Comparison of ENCODE assay signal across 17 mouse cellular contexts in the genomic region with DNA sequence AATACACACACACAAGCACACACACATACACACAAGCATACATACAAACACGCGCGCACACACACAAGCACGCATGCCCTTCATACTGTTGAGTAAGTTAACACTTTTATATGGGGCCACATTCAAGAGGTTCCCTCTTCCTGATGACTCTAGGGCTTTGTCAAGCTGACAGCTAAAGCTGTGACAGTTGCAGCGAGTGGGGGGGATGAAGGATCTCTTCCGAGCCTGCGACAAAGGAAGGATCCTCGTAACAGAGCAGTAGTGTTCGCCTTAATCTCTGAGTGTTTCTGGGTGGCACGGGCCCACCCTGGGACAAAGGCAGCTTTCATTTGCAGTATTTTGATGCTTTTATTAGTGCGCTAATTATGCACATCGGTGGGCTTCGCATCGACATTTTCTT.
A peak's percentile ranks its signal among the peaks of the same experiment; 100 is the strongest.
DNase-seq lines count a peak whose midpoint lies in the region; ATAC-seq lines count a peak whose summit lies in the region.
"Had no signal": no experiment of that assay in that cellular context is flagged by ENCODE, and none has a peak within 500 bp of the region (broad histone marks: within the 10 kb centered on the region; RNA-seq: fewer than 3 reads in every experiment).

No protein-coding gene starts in this region.

- peaks cover 5% of the 10 kb centered on the region for H3K36me3 ChIP-seq in embryonic facial prominence, embryonic 13.5 days
- peaks cover 18% of the 10 kb centered on the region for H3K36me3 ChIP-seq in embryonic facial prominence, embryonic 10.5 days (replicated peaks)
- no peaks in the 10 kb centered on the region for H3K36me3 ChIP-seq in forebrain, embryonic 14.5 days (ENCODE audit: control insufficient read depth, insufficient read depth, low read length)
- peaks cover under 1% of the 10 kb centered on the region; the same call in 1 of the 2 replicates for H3K36me3 ChIP-seq in hindbrain, embryonic 14.5 days (replicated peaks; ENCODE audit: control insufficient read depth, insufficient read depth)
- H3K36me3 ChIP-seq in midbrain, embryonic 15.5 days (replicated peaks): no peaks in the 10 kb centered on the region
- H3K36me3 ChIP-seq: heart, embryonic 15.5 days had no signal

- H3K27ac ChIP-seq in embryonic facial prominence, embryonic 13.5 days: no peak overlapping the region
- no peak overlapping the region for H3K27ac ChIP-seq in embryonic facial prominence, embryonic 10.5 days (replicated peaks)
- peak overlapping the region; percentile 59; the same call in 1 of the 2 replicates for H3K27ac ChIP-seq in forebrain, embryonic 14.5 days (ENCODE audit: low read depth, low read length)
- peak overlapping the region; percentile 49 for H3K27ac ChIP-seq in hindbrain, embryonic 14.5 days
- peak overlapping the region; percentile 53 for H3K27ac ChIP-seq in midbrain, embryonic 15.5 days
- H3K27ac ChIP-seq: heart, embryonic 15.5 days; kidney, postnatal 0 days; limb, embryonic 15.5 days had no signal

- peaks cover 27% of the 10 kb centered on the region for H3K4me1 ChIP-seq in embryonic facial prominence, embryonic 13.5 days
- H3K4me1 ChIP-seq in embryonic facial prominence, embryonic 10.5 days: peaks cover 44% of the 10 kb centered on the region
- H3K4me1 ChIP-seq in forebrain, embryonic 14.5 days (ENCODE audit: control insufficient read depth, insufficient read depth, low read length): peaks cover 19% of the 10 kb centered on the region; the same call in 1 of the 2 replicates
- peaks cover 44% of the 10 kb centered on the region for H3K4me1 ChIP-seq in hindbrain, embryonic 14.5 days (replicated peaks; ENCODE audit: control insufficient read depth, insufficient read depth, low read length)
- H3K4me1 ChIP-seq in midbrain, embryonic 15.5 days: peaks cover 49% of the 10 kb centered on the region

- H3K9ac ChIP-seq in embryonic facial prominence, embryonic 13.5 days: peak overlapping the region; percentile 6; the same call in 1 of the 2 replicates
- H3K9ac ChIP-seq in forebrain, embryonic 14.5 days (ENCODE audit: low read length): no peak overlapping the region
- H3K9ac ChIP-seq in hindbrain, embryonic 14.5 days: no peak overlapping the region
- no peak overlapping the region; the same call in 1 of the 2 replicates for H3K9ac ChIP-seq in midbrain, embryonic 15.5 days
- H3K9ac ChIP-seq: heart, embryonic 15.5 days; limb, embryonic 15.5 days had no signal

- H3K27me3 ChIP-seq in embryonic facial prominence, embryonic 13.5 days: no peaks in the 10 kb centered on the region
- no peaks in the 10 kb centered on the region for H3K27me3 ChIP-seq in embryonic facial prominence, embryonic 10.5 days (replicated peaks; ENCODE audit: low read depth, poor library complexity, severe bottlenecking)
- no peaks in the 10 kb centered on the region for H3K27me3 ChIP-seq in forebrain, embryonic 14.5 days (replicated peaks; ENCODE audit: control insufficient read depth, insufficient read depth, low read length)
- H3K27me3 ChIP-seq in hindbrain, embryonic 14.5 days (ENCODE audit: control insufficient read depth, insufficient read depth, low read length): no peaks in the 10 kb centered on the region
- H3K27me3 ChIP-seq in midbrain, embryonic 15.5 days (replicated peaks): no peaks in the 10 kb centered on the region
- H3K27me3 ChIP-seq: heart, embryonic 15.5 days; limb, embryonic 15.5 days had no signal

- ATAC-seq in embryonic facial prominence, embryonic 13.5 days (ENCODE audit: insufficient number of reproducible peaks, insufficient read depth, low FRiP score, low TSS enrichment, low read depth): no peak
- ATAC-seq in forebrain, embryonic 14.5 days: peak; percentile 52
- ATAC-seq in hindbrain, embryonic 14.5 days (ENCODE audit: low FRiP score): no peak
- ATAC-seq in midbrain, embryonic 15.5 days (replicated peaks): no peak
- ATAC-seq: CD4-positive, CD25-positive, alpha-beta regulatory T cell, adult 4 months; intestine, postnatal 0 days had no signal

- no peaks in the 10 kb centered on the region for H3K9me3 ChIP-seq in embryonic facial prominence, embryonic 13.5 days
- no peaks in the 10 kb centered on the region for H3K9me3 ChIP-seq in embryonic facial prominence, embryonic 10.5 days
- no peaks in the 10 kb centered on the region for H3K9me3 ChIP-seq in forebrain, embryonic 14.5 days (replicated peaks; ENCODE audit: control insufficient read depth, low read length)
- no peaks in the 10 kb centered on the region for H3K9me3 ChIP-seq in hindbrain, embryonic 14.5 days (ENCODE audit: control insufficient read depth, low read length)
- no peaks in the 10 kb centered on the region for H3K9me3 ChIP-seq in midbrain, embryonic 15.5 days
- H3K9me3 ChIP-seq: G1E; heart, embryonic 15.5 days; limb, embryonic 15.5 days had no signal

- WGBS in embryonic facial prominence, embryonic 13.5 days: 70% methylated on average over 14 of the region's 14 CpGs
- WGBS in embryonic facial prominence, embryonic 10.5 days: 77% methylated on average over 14 of the region's 14 CpGs
- WGBS in forebrain, embryonic 14.5 days: 56% methylated on average over 14 of the region's 14 CpGs
- 47% methylated on average over 14 of the region's 14 CpGs for WGBS in hindbrain, embryonic 14.5 days
- WGBS in midbrain, embryonic 15.5 days: 40% methylated on average over 14 of the region's 14 CpGs

- H3K4me3 ChIP-seq in embryonic facial prominence, embryonic 13.5 days: no peak overlapping the region
- no peak overlapping the region for H3K4me3 ChIP-seq in embryonic facial prominence, embryonic 10.5 days
- H3K4me3 ChIP-seq in forebrain, embryonic 14.5 days (ENCODE audit: low read depth, low read length): no peak overlapping the region
- H3K4me3 ChIP-seq in hindbrain, embryonic 14.5 days (replicated peaks; ENCODE audit: low read length): no peak overlapping the region
- H3K4me3 ChIP-seq in midbrain, embryonic 15.5 days: no peak overlapping the region
- H3K4me3 ChIP-seq: erythroblast, embryonic 14.5 days; heart, embryonic 15.5 days; limb, embryonic 15.5 days had no signal

- no peak for DNase-seq in embryonic facial prominence, embryonic 10.5 days (ENCODE audit: low spot score)
- peak; percentile 68 for DNase-seq in forebrain, embryonic 14.5 days (ENCODE audit: low spot score)
- DNase-seq in hindbrain, embryonic 14.5 days (ENCODE audit: low spot score): no peak
- no peak for DNase-seq in left cerebral cortex, adult 18-20 months (ENCODE audit: low spot score in 2 of 2)
- no peak for DNase-seq in layer of hippocampus, adult 9-11 months
- DNase-seq in ovary, postnatal 10 days (ENCODE audit: low spot score): no peak
- DNase-seq: cerebellum, postnatal 25 days; lung, postnatal 14 days had no signal

- no peak overlapping the region for H3K4me2 ChIP-seq in embryonic facial prominence, embryonic 13.5 days
- no peak overlapping the region for H3K4me2 ChIP-seq in forebrain, embryonic 14.5 days (ENCODE audit: low read length)
- no peak overlapping the region for H3K4me2 ChIP-seq in hindbrain, embryonic 14.5 days (replicated peaks)
- H3K4me2 ChIP-seq in midbrain, embryonic 15.5 days: peak overlapping the region; percentile 2; the same call in 1 of the 2 replicates
- H3K4me2 ChIP-seq: heart, embryonic 15.5 days; limb, embryonic 15.5 days had no signal

Comparison
In these comparisons a context has a peak if more than half of its experiments do, and no peak if none do; other contexts are left out.
1. H3K27ac ChIP-seq: peak in forebrain, embryonic 14.5 days (single experiment), hindbrain, embryonic 14.5 days (single experiment) and midbrain, embryonic 15.5 days (single experiment); none in embryonic facial prominence, embryonic 13.5 days (single experiment) and embryonic facial prominence, embryonic 10.5 days (single experiment).